Mouse (Mus musculus) kidney, adult 2 months (tissue): ENCODE measurements around the gene Cyp2u1.

Experiments
- CTCF ChIP-seq: fragments of 200-500 bp; conservative IDR thresholded peaks from 2 replicates; pipeline ENCODE4 v1.5.1; 2011; ENCODE audit warnings: low read depth, mild to moderate bottlenecking, control low read depth, low read length, moderate library complexity, mixed read lengths; ENCODE audit not compliant: insufficient read depth, insufficient read length
- POLR2A ChIP-seq: fragments of 200-500 bp; IDR thresholded peaks from one replicate; pipeline ENCODE4 v1.6.1; 2011; ENCODE audit warnings: low read depth, low read length, control low read depth

- TF ChIP-seq POLR2A: no peak
- TF ChIP-seq CTCF: no peak
These were observed 45.5 kb upstream of the Cyp2u1 start for GRCm38 (mm10) chr3:131348579-131348950.
